Mouse (Mus musculus): ENCODE data around the gene Emc7. TPM values are rescaled to one million over a fixed set of nuclear protein-coding genes. Genes with fewer than 3 reads are reported as not detected.
A peak's percentile ranks its signal among the peaks of the same experiment; 100 is the strongest.

The Emc7 gene
- total RNA-seq, 1 experiment: 16.5 TPM

DNA sequence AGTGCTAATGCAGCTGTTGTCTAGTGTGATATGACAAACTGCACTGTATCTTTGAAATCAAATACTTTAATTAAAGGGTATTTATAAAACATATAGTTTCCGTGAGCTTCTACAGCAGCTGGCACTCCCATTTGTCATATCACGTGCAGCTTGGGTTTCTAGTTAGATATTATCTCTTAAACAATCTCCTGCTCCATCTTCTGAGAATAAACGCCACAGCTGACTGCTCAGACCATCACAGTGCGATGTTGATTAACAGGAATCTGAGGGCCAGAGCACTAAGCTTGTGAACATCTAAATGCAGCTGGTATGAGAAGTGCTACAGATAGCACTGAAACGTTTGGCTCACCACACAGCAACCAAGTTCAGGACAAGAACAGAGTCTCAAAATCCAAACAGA is 24.4 kb upstream of the Emc7 start:
- H3K4me1 ChIP-seq (ENCODE audit: control insufficient read depth in 2 of 2, insufficient read depth in 2 of 2, low read length in 2 of 2, poor library complexity in 1 of 2): peaks cover 0 to 3% of the 10 kb centered on the region in 2 experiments; a peak in 1 of 4 replicates
- in situ Hi-C loops (cut with MboI; ENCODE audit: low sequenced_read_pairs in 2 of 2, unreplicated experiment in 2 of 2): no loop called here
- no peak overlapping the region for H3K4me3 ChIP-seq (ENCODE audit: insufficient read depth in 1 of 2, low read depth in 1 of 2, low read length in 2 of 2, poor library complexity in 1 of 2, severe bottlenecking in 1 of 2)
- H3K27ac ChIP-seq (ENCODE audit: insufficient read depth, low read depth, low read length, poor library complexity, severe bottlenecking): no peak overlapping the region
- no peaks in the 10 kb centered on the region for H3K36me3 ChIP-seq (ENCODE audit: control insufficient read depth, insufficient read depth, low read length, poor library complexity, severe bottlenecking)
- DNase-seq (ENCODE audit: low read depth, low spot score): no peak
- TF ChIP-seq ZNF384 (IDR thresholded peaks at IDR 0.05; ENCODE audit: low read depth, low read length): no peak
- no peak for TF ChIP-seq ZC3H11A (IDR thresholded peaks at IDR 0.05; ENCODE audit: borderline replicate concordance, low read depth, low read length)
- TF ChIP-seq MAFK (IDR thresholded peaks at IDR 0.05; ENCODE audit: insufficient read depth, low read depth, low read length): no peak
- no peak for TF ChIP-seq HCFC1 (IDR thresholded peaks at IDR 0.05; ENCODE audit: borderline replicate concordance, insufficient read depth, low read length)
- no peak for TF ChIP-seq CHD2 (IDR thresholded peaks at IDR 0.05; ENCODE audit: low read depth, low read length)
- H3K9me3 ChIP-seq (ENCODE audit: control insufficient read depth, insufficient read depth, low read depth, low read length): no peaks in the 10 kb centered on the region
- H3K9ac ChIP-seq (ENCODE audit: insufficient read depth, low read depth, low read length, poor library complexity, severe bottlenecking): no peak overlapping the region

DNA sequence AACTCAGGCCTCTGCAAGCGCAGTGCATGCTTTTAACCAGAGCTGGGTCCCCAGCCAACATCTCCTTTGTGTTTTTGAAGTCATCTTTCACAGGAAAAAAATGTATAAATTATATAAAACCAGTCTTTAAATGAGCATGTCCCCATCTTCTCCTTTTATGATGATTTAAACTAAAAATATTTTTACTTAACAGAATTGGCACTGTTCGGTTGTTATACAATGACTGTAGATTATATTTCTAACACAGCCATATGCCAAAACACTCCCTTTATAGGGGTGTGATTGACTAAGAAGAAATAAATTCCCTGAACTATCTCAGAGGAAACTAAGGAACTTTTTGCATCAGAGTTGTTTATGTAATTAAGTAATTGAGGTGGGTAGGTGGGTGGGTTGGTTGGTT is 22.3 kb upstream of the Emc7 start:
- no peaks in the 10 kb centered on the region for H3K9me3 ChIP-seq (ENCODE audit: control insufficient read depth, insufficient read depth, low read depth, low read length)
- H3K9ac ChIP-seq (ENCODE audit: insufficient read depth, low read depth, low read length, poor library complexity, severe bottlenecking): no peak overlapping the region
- no peaks in the 10 kb centered on the region for H3K36me3 ChIP-seq (ENCODE audit: control insufficient read depth, insufficient read depth, low read length, poor library complexity, severe bottlenecking)
- H3K4me3 ChIP-seq (ENCODE audit: insufficient read depth in 1 of 2, low read depth in 1 of 2, low read length in 2 of 2, poor library complexity in 1 of 2, severe bottlenecking in 1 of 2): no peak overlapping the region
- DNase-seq (ENCODE audit: low read depth, low spot score): no peak
- H3K4me1 ChIP-seq (ENCODE audit: control insufficient read depth in 2 of 2, insufficient read depth in 2 of 2, low read length in 2 of 2, poor library complexity in 1 of 2): peaks cover 0 to 3% of the 10 kb centered on the region in 2 experiments; a peak in 1 of 4 replicates
- TF ChIP-seq ZNF384 (IDR thresholded peaks at IDR 0.05; ENCODE audit: low read depth, low read length): no peak
- TF ChIP-seq CHD2 (IDR thresholded peaks at IDR 0.05; ENCODE audit: low read depth, low read length): no peak
- no peak for TF ChIP-seq MAFK (IDR thresholded peaks at IDR 0.05; ENCODE audit: insufficient read depth, low read depth, low read length)
- TF ChIP-seq ZC3H11A (IDR thresholded peaks at IDR 0.05; ENCODE audit: borderline replicate concordance, low read depth, low read length): no peak
- TF ChIP-seq HCFC1 (IDR thresholded peaks at IDR 0.05; ENCODE audit: borderline replicate concordance, insufficient read depth, low read length): no peak
- H3K27ac ChIP-seq (ENCODE audit: insufficient read depth, low read depth, low read length, poor library complexity, severe bottlenecking): no peak overlapping the region
- in situ Hi-C loops (cut with MboI; ENCODE audit: low sequenced_read_pairs in 2 of 2, unreplicated experiment in 2 of 2): no loop called here

- H3K4me1 ChIP-seq (ENCODE audit: control insufficient read depth in 2 of 2, insufficient read depth in 2 of 2, low read length in 2 of 2, poor library complexity in 1 of 2): peaks cover 0 to 3% of the 10 kb centered on the region in 2 experiments; a peak in 1 of 4 replicates
- in situ Hi-C loops (cut with MboI; ENCODE audit: low sequenced_read_pairs in 2 of 2, unreplicated experiment in 2 of 2): no loop called here
- no peak overlapping the region for H3K27ac ChIP-seq (ENCODE audit: insufficient read depth, low read depth, low read length, poor library complexity, severe bottlenecking)
- H3K9me3 ChIP-seq (ENCODE audit: control insufficient read depth, insufficient read depth, low read depth, low read length): no peaks in the 10 kb centered on the region
- H3K9ac ChIP-seq (ENCODE audit: insufficient read depth, low read depth, low read length, poor library complexity, severe bottlenecking): no peak overlapping the region
- no peaks in the 10 kb centered on the region for H3K36me3 ChIP-seq (ENCODE audit: control insufficient read depth, insufficient read depth, low read length, poor library complexity, severe bottlenecking)
- no peak for DNase-seq (ENCODE audit: low read depth, low spot score)
- no peak for TF ChIP-seq CHD2 (IDR thresholded peaks at IDR 0.05; ENCODE audit: low read depth, low read length)
- TF ChIP-seq MAFK (IDR thresholded peaks at IDR 0.05; ENCODE audit: insufficient read depth, low read depth, low read length): peak; percentile 93
- no peak overlapping the region for H3K4me3 ChIP-seq (ENCODE audit: insufficient read depth in 1 of 2, low read depth in 1 of 2, low read length in 2 of 2, poor library complexity in 1 of 2, severe bottlenecking in 1 of 2)
Observed at GRCm38 (mm10) chr2:112433359-112433758, 21.4 kb upstream of the Emc7 start.

DNA sequence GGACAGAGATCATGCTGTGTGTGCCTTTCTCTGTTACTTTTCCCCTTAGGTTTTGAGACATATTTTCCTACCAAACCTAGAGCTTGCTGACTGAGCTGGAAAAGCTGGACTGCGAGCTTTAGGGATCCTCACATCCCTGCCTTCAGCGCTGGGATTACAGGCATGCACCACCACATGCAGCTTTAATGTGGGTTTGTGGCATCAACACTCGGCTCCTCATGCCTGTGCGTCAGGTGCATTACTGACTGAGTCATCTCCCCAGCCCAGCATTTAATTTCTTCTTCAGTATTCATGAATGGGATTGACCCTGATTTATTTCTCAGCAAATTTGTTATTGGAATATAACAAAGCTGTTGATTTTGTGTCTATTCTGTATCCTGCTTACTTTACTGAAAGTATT is 18.5 kb upstream of the Emc7 start:
- H3K9ac ChIP-seq (ENCODE audit: insufficient read depth, low read depth, low read length, poor library complexity, severe bottlenecking): no peak overlapping the region
- no peak for TF ChIP-seq HCFC1 (IDR thresholded peaks at IDR 0.05; ENCODE audit: borderline replicate concordance, insufficient read depth, low read length)
- no peak for TF ChIP-seq CHD2 (IDR thresholded peaks at IDR 0.05; ENCODE audit: low read depth, low read length)
- no peak for TF ChIP-seq MAFK (IDR thresholded peaks at IDR 0.05; ENCODE audit: insufficient read depth, low read depth, low read length)
- no peak for TF ChIP-seq ZC3H11A (IDR thresholded peaks at IDR 0.05; ENCODE audit: borderline replicate concordance, low read depth, low read length)
- TF ChIP-seq ZNF384 (IDR thresholded peaks at IDR 0.05; ENCODE audit: low read depth, low read length): no peak
- H3K27ac ChIP-seq (ENCODE audit: insufficient read depth, low read depth, low read length, poor library complexity, severe bottlenecking): no peak overlapping the region

DNA sequence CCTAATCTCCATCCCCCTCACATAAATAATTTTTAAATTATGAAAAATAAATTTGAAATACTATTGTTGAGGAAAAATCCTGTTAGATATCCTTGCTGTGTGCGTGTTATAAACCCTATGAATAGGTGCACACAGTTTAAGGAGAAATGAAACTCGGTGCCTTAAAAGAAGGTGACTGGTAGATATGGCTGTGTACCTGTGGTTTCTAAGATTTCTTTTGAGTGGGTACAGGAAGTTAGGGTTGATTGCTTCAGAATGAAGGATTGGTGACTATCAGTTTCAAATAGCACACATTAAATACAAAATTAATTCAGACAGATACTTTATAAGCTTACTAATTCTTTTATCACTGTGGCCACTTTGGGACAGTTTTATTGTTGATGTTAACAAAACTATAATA is 17.2 kb upstream of the Emc7 start:
- no peak overlapping the region for H3K4me3 ChIP-seq (ENCODE audit: insufficient read depth in 1 of 2, low read depth in 1 of 2, low read length in 2 of 2, poor library complexity in 1 of 2, severe bottlenecking in 1 of 2)
- in situ Hi-C loops (cut with MboI; ENCODE audit: low sequenced_read_pairs in 2 of 2, unreplicated experiment in 2 of 2): no loop called here

More for the DNA sequence above, 18.5 kb upstream of the Emc7 start:
- H3K9me3 ChIP-seq (ENCODE audit: control insufficient read depth, insufficient read depth, low read depth, low read length): no peaks in the 10 kb centered on the region
- no peaks in the 10 kb centered on the region for H3K36me3 ChIP-seq (ENCODE audit: control insufficient read depth, insufficient read depth, low read length, poor library complexity, severe bottlenecking)
- in situ Hi-C loops (cut with MboI; ENCODE audit: low sequenced_read_pairs in 2 of 2, unreplicated experiment in 2 of 2): no loop called here
- peaks cover 0 to 3% of the 10 kb centered on the region in 2 experiments; a peak in 1 of 4 replicates for H3K4me1 ChIP-seq (ENCODE audit: control insufficient read depth in 2 of 2, insufficient read depth in 2 of 2, low read length in 2 of 2, poor library complexity in 1 of 2)
- H3K4me3 ChIP-seq (ENCODE audit: insufficient read depth in 1 of 2, low read depth in 1 of 2, low read length in 2 of 2, poor library complexity in 1 of 2, severe bottlenecking in 1 of 2): no peak overlapping the region
- no peak for DNase-seq (ENCODE audit: low read depth, low spot score)

More for the DNA sequence above, 17.2 kb upstream of the Emc7 start:
- Histone ChIP-seq H3K9ac (ENCODE audit: insufficient read depth, low read depth, low read length, poor library complexity, severe bottlenecking) (no peak overlapping the region), H3K4me1 (ENCODE audit: control insufficient read depth in 2 of 2, insufficient read depth in 2 of 2, low read length in 2 of 2, poor library complexity in 1 of 2) (peaks cover 0 to 3% of the 10 kb centered on the region in 2 experiments; a peak in 1 of 4 replicates), H3K36me3 (ENCODE audit: control insufficient read depth, insufficient read depth, low read length, poor library complexity, severe bottlenecking) (no peaks in the 10 kb centered on the region), H3K27ac (ENCODE audit: insufficient read depth, low read depth, low read length, poor library complexity, severe bottlenecking) (no peak overlapping the region), H3K9me3 (ENCODE audit: control insufficient read depth, insufficient read depth, low read depth, low read length) (no peaks in the 10 kb centered on the region)
- DNase-seq (ENCODE audit: low read depth, low spot score): no peak
- no peak for TF ChIP-seq CHD2 (IDR thresholded peaks at IDR 0.05; ENCODE audit: low read depth, low read length)
- TF ChIP-seq ZNF384 (IDR thresholded peaks at IDR 0.05; ENCODE audit: low read depth, low read length): no peak
- TF ChIP-seq MAFK (IDR thresholded peaks at IDR 0.05; ENCODE audit: insufficient read depth, low read depth, low read length): no peak
- no peak for TF ChIP-seq HCFC1 (IDR thresholded peaks at IDR 0.05; ENCODE audit: borderline replicate concordance, insufficient read depth, low read length)
- no peak for TF ChIP-seq ZC3H11A (IDR thresholded peaks at IDR 0.05; ENCODE audit: borderline replicate concordance, low read depth, low read length)
